In the genomic region with DNA sequence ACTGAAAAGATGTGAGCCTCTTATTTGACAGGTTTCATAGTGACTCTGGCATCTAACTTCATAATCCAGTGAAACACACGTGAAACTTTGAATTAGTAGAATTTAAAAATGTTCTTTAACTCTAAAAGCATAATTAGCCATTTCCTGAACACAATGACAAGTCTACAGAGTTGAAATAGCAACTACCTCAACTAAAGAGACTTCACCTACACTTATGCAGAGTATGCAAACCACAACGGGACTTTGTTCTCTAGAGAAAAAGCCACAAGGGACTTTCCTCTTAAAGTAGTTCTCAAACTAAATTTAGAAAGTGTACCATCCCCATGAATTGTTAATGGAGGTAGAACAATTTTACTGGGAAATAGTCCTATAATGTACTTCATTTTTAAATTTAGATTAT, we compare ENCODE assay signal across 21 mouse cellular contexts.
"Had no signal": no experiment of that assay in that cellular context is flagged by ENCODE, and none has a peak within 500 bp of the region (broad histone marks: within the 10 kb centered on the region; RNA-seq: fewer than 3 reads in every experiment).

No protein-coding gene starts in this region.

- H3K27ac ChIP-seq: left cerebral cortex, adult 2 months; limb, embryonic 12.5 days; limb, embryonic 15.5 days; liver, embryonic 14.5 days; macrophage; midbrain, embryonic 12.5 days; midbrain, embryonic 15.5 days; neural tube, embryonic 13.5 days had no signal

- H3K4me2 ChIP-seq: limb, embryonic 12.5 days; limb, embryonic 15.5 days; liver, embryonic 11.5 days; lung, embryonic 14.5 days; midbrain, embryonic 12.5 days; midbrain, embryonic 15.5 days; neural tube, embryonic 13.5 days had no signal

- H3K4me3 ChIP-seq: left cerebral cortex, adult 2 months; limb, embryonic 12.5 days; limb, embryonic 15.5 days; midbrain, embryonic 12.5 days; midbrain, embryonic 15.5 days; neural tube, embryonic 13.5 days had no signal

- H3K36me3 ChIP-seq: limb, embryonic 12.5 days; limb, embryonic 15.5 days; midbrain, embryonic 12.5 days; midbrain, embryonic 15.5 days; neural tube, embryonic 13.5 days had no signal

- H3K9me3 ChIP-seq: limb, embryonic 12.5 days; limb, embryonic 15.5 days; midbrain, embryonic 12.5 days; midbrain, embryonic 15.5 days; neural tube, embryonic 13.5 days had no signal

- H3K9ac ChIP-seq: limb, embryonic 12.5 days; limb, embryonic 15.5 days; liver, embryonic 14.5 days; liver, postnatal 0 days; lung, embryonic 14.5 days; midbrain, embryonic 12.5 days; midbrain, embryonic 15.5 days; neural tube, embryonic 13.5 days had no signal

- ATAC-seq: liver, postnatal 0 days; lung, postnatal 0 days; midbrain, embryonic 15.5 days had no signal

- H3K27me3 ChIP-seq: limb, embryonic 12.5 days; limb, embryonic 15.5 days; midbrain, embryonic 12.5 days; midbrain, embryonic 15.5 days; neural tube, embryonic 13.5 days had no signal

- DNase-seq: kidney, postnatal 10 days; kidney, postnatal 36 days; layer of hippocampus, postnatal 36 days; left cerebral cortex, postnatal 4 days; liver, postnatal 0 days; lung, embryonic 14.5 days; retina, postnatal 1 day; right cerebral cortex, postnatal 25 days; spleen, adult 18-20 months; thymus, adult 18-20 months; thymus, postnatal 36 days had no signal
